Mouse (Mus musculus) left cerebral cortex, adult 9 months (tissue): ENCODE measurements at regions not wholly inside any gene's neighbourhood (a gene's known extent, or its start where the extent isn't known, plus 50 kb on each side); places are given as distances from the start of the nearest gene placed in this dataset.

ENCODE experiments used
- DNase-seq, 2 experiments: peaks; one replicate each; pipeline ENCODE4 v3.0.0; 2022; ENCODE audit warnings: low spot score in 2 of 2

GRCm38 (mm10) chr10:39219366-39219765 is 55.8 kb upstream of the Ccn6 start:
- DNase-seq = no peak

- no peak for DNase-seq
These were observed 54.6 kb upstream of the Ccn6 start for GRCm38 (mm10) chr10:39218151-39218550.

- DNase-seq = no peak
These were observed 52.7 kb upstream of the Ccn6 start for GRCm38 (mm10) chr10:39216142-39216904.

GRCm38 (mm10) chr10:39214563-39214962 is 51.0 kb upstream of the Ccn6 start:
- no peak for DNase-seq
